Mouse (Mus musculus) hindbrain, postnatal 0 days (tissue): ENCODE results near the gene Gal3st1. TPM values are rescaled to one million over a fixed set of nuclear protein-coding genes. Genes with fewer than 3 reads are reported as not detected.
A peak's percentile ranks its signal among the peaks of the same experiment; 100 is the strongest.

Experiments
- ATAC-seq: fragments of 200-750 bp; cut with Nextera tagmentation; 2 replicates; pipeline ENCODE4 v1.8.0; 2017; ENCODE audit warnings: mild to moderate bottlenecking, moderate TSS enrichment, moderate library complexity
- DNase-seq: peaks from one replicate; pipeline ENCODE4 v3.0.0-alpha.2; 2015; ENCODE audit warnings: low spot score
- H3K27ac ChIP-seq: fragments of 300-500 bp; sonication (generic); 2 replicates; pipeline ENCODE4 v1.5.1; 2014; ENCODE audit warnings: mild to moderate bottlenecking
- H3K27me3 ChIP-seq: fragments of 300-500 bp; sonication (generic); 2 replicates; pipeline ENCODE4 v1.6.1; 2014; ENCODE audit warnings: low read length, mixed read lengths; ENCODE audit not compliant: insufficient read depth
- H3K36me3 ChIP-seq: fragments of 300-500 bp; sonication (generic); 2 replicates; pipeline ENCODE4 v1.6.1; 2014; ENCODE audit warnings: low read length, mixed read lengths; ENCODE audit not compliant: insufficient read depth
- H3K4me1 ChIP-seq: fragments of 300-500 bp; sonication (generic); 2 replicates; pipeline ENCODE4 v1.6.1; 2014; ENCODE audit warnings: antibody characterized with exemption, low read length, mixed read lengths; ENCODE audit not compliant: insufficient read depth
- H3K4me2 ChIP-seq: fragments of 300-500 bp; sonication (generic); 2 replicates; pipeline ENCODE4 v1.6.1; 2014; ENCODE audit warnings: low read depth, mild to moderate bottlenecking, low read length, moderate library complexity, mixed read lengths
- H3K4me3 ChIP-seq: fragments of 300-500 bp; sonication (generic); 2 replicates; pipeline ENCODE4 v1.5.1; 2014; ENCODE audit warnings: low read length
- H3K9ac ChIP-seq: fragments of 300-500 bp; sonication (generic); replicated peaks from 2 replicates; pipeline ENCODE4 v1.6.1; 2014; ENCODE audit warnings: mild to moderate bottlenecking, low read length, moderate library complexity, mixed read lengths
- H3K9me3 ChIP-seq: fragments of 300-500 bp; sonication (generic); 2 replicates; pipeline ENCODE4 v1.6.1; 2016; ENCODE audit warnings: low read length, mixed read lengths
- CTCF ChIP-seq: IDR thresholded peaks from 2 replicates; pipeline ENCODE4 v1.5.1; 2016; ENCODE audit warnings: antibody characterized with exemption, control low read depth, low read depth
- WGBS: fragments of 180-500 bp; shearing (Covaris S2); extraction: QIAGEN DNeasy Blood & Tissue Kit; methylation state at CpG from one replicate; pipeline ENCODE4 v1.1.7; 2014; 5-methylcytosine and 5-hydroxymethylcytosine counted together
- polyA plus RNA-seq: library from polyadenylated mRNA; unstranded; fragments of >200 nt; fragmentation: Nextera tagmentation; extraction: Ambion mirVana; gene quantifications from 2 replicates; pipeline ENCODE4 v1.2.1, GENCODE M21; 2015
- total RNA-seq: library from RNA; depleted of rRNA; stranded (reverse); fragments of >200 nt; gene quantifications from 2 replicates; pipeline ENCODE4 v1.2.3, GENCODE M21; 2014

Gene Gal3st1
- total and polyA plus RNA-seq, 2 experiments from 2014 or later = 18.5 to 34.6 TPM

DNA sequence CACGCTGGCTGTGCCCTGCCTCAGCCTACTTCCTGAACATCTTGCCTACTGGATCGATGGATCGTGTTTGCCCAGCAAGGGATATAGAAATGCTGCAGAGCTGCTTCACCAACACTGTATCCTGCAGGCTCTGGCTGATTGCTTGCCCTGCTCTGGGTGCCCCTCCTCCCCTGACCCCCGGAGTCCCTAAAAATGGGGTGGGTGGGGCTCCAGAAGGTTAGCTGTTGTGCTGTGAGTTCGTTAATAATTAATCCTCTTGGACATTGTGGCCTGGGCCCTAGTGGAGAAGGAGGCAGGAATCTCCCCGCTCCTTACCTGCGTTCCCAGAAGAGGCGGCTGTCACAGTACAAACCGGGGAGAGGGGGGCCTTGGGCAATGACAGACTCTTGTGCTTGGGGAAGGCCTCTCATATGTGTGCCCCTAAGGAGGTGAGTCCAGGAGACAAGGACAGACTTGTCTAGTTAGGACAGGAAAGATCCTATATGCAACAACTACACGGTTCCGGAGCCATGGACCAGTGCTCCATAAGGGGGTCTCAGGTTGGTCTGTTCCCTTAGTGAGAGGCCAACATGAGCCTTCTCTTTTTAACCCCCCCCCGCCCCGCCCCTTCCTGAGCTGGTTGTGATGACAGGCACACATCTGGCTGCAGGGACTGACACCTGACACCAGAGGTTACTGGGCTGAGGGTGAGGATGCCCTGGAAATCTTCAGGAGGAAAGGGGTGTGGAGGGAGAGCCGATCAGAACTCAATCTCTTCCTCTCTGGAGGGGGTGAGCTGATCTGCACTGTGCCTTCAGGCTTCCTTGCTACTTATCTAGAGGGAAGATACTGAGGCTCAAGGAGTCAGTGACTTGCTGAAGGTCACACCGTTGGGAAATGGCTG is 668 bp downstream of the Gal3st1 start:
- H3K4me1 ChIP-seq = no peaks in the 10 kb centered on the region
- H3K9me3 ChIP-seq = no peaks in the 10 kb centered on the region
- H3K4me2 ChIP-seq = peak overlapping the region; percentile 67
- TF ChIP-seq CTCF = no peak
- DNase-seq (no peak), ATAC-seq (peak; percentile 60)
- peaks cover 3% of the 10 kb centered on the region for H3K36me3 ChIP-seq
- peak overlapping the region; percentile 68 for H3K27ac ChIP-seq
- H3K27me3 ChIP-seq = no peaks in the 10 kb centered on the region
- H3K9ac ChIP-seq = peak overlapping the region; percentile 61
- peak overlapping the region; percentile 39 for H3K4me3 ChIP-seq
- 15% methylated on average over 15 of the region's 15 CpGs for WGBS

DNA sequence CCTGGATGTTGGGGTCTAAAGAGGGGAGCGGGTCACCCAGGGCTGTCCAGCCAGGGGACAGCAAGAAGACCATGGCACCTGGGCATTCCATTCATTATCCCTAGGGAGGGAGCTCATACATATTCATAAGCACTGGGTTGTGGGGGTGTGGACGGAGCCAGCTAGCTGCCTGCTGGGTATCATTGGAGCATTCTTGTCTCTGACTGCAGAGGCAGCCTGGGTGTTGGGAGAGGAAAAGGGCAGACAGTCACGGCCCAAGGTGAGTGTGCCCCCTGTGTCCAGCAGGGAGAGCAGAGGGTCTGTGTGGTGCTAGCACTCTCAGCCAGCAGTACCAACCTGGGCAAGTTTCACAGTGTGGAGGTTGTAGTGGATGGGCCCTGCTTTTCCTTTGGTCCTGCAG is 6.3 kb downstream of the Gal3st1 start:
- Histone ChIP-seq H3K4me2 (no peak overlapping the region), H3K27ac (no peak overlapping the region), H3K4me3 (no peak overlapping the region), H3K36me3 (no peaks in the 10 kb centered on the region), H3K4me1 (no peaks in the 10 kb centered on the region), H3K9ac (no peak overlapping the region), H3K27me3 (no peaks in the 10 kb centered on the region), H3K9me3 (no peaks in the 10 kb centered on the region)
- WGBS = 39% methylated on average over 3 of the region's 3 CpGs
- ATAC-seq = no peak
- DNase-seq = no peak
- TF ChIP-seq CTCF = no peak

DNA sequence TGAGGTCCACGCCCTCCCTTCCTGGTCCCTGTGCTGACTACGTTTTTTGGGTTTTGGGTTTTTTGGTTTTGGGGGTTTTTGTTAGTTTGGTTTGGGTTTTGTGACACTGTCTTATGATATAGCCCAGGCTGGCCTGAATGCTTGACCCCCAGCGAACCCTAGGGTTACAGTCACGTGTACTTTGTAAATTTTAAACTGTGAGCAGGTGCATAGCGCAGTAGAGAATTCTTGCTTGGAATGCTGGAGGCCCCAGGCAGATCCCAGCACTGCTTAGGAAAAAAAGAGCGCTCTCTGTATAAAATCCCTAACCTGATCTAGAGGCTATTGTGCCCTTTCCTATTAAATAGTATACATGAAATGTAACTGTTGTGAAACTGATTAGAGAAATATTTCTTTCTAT is 9.7 kb downstream of the Gal3st1 start:
- TF ChIP-seq CTCF = no peak
- Histone ChIP-seq H3K4me1 (no peaks in the 10 kb centered on the region), H3K4me3 (no peak overlapping the region), H3K27ac (no peak overlapping the region), H3K27me3 (0 out of 2 replicates have a peak, but pooled peaks cover 12% of the 10 kb centered on the region), H3K9ac (no peak overlapping the region), H3K36me3 (no peaks in the 10 kb centered on the region), H3K4me2 (no peak overlapping the region), H3K9me3 (no peaks in the 10 kb centered on the region)
- 78% methylated on average over 6 of the region's 6 CpGs for WGBS
- DNase-seq (no peak), ATAC-seq (no peak)

DNA sequence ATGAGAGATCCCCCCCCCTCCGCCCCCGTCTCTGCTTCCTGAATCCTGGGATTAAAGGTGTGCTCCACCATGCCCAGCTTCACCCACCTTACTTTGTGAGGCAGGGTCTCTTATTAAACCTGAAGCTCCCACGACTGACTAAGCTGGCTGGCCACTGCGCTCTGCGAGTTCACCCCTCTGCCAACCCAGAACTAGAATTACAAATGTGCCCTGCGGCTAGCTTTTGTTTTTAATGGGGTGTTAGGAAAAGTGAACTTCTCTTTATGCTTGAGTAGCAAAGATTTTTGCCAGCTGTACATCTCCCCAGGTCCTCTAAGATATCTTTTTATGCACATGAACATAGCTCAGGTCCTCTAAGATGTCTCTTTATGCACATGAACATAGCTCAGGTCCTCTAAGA is 10.5 kb downstream of the Gal3st1 start:
- no peak overlapping the region for H3K4me3 ChIP-seq
- no peak overlapping the region for H3K4me2 ChIP-seq
- no peak overlapping the region for H3K9ac ChIP-seq
- no peak overlapping the region for H3K27ac ChIP-seq
- H3K27me3 ChIP-seq = 0 out of 2 replicates have a peak, but pooled peaks cover 19% of the 10 kb centered on the region
- ATAC-seq (no peak), DNase-seq (no peak)
- H3K36me3 ChIP-seq = no peaks in the 10 kb centered on the region
- no peaks in the 10 kb centered on the region for H3K9me3 ChIP-seq
- 84% methylated on average over 6 of the region's 6 CpGs for WGBS
- no peaks in the 10 kb centered on the region for H3K4me1 ChIP-seq
- TF ChIP-seq CTCF = no peak

DNA sequence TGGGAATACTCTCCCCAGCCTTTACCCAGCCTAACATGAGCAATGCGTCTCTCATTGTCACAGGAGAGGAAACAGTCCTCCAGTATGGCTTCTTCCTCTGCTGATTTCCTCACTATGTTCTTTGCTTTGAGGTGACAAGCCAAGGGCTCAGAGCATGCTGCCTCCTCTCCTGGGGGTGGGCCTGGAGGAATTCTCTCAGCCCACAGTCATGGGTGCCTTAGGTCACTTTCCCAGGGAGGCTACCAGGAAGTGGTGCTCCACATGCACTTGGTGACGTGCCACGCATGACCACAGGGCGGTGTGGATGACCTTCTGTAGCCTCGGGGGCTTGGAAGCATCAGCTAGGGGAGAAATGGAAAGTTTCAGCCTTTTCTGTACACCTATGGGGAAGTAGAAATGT is 12.1 kb downstream of the Gal3st1 start:
- Histone ChIP-seq H3K4me1 (no peaks in the 10 kb centered on the region), H3K27ac (no peak overlapping the region), H3K9me3 (no peaks in the 10 kb centered on the region), H3K4me3 (no peak overlapping the region), H3K9ac (no peak overlapping the region), H3K27me3 (peaks cover 27% of the 10 kb centered on the region; the same call in 1 of the 2 replicates), H3K36me3 (no peaks in the 10 kb centered on the region), H3K4me2 (no peak overlapping the region)
- DNase-seq (no peak), ATAC-seq (no peak)
- WGBS = 83% methylated on average over 5 of the region's 5 CpGs
- TF ChIP-seq CTCF = no peak

DNA sequence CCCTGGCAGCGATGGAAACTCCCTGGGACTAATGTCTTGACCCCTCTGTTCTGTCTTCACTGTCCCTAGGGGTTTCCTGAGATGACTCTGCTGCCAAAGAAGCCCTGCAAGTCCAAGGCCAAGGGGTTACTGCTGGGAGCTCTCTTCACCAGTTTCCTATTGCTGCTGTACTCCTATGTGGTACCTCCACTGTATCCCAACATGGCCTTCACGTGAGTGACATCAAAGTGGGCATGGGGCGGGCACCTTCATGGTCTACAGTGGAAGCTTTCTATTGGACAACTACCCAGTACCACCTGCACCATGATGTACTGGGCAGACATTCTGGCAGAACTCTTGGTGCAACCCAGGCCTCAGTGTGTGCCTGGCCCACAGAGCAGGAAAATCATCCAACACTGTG is 13.4 kb downstream of the Gal3st1 start:
- DNase-seq (no peak), ATAC-seq (no peak)
- Histone ChIP-seq H3K9ac (no peak overlapping the region), H3K4me3 (no peak overlapping the region), H3K9me3 (no peaks in the 10 kb centered on the region), H3K4me1 (no peaks in the 10 kb centered on the region), H3K27ac (no peak overlapping the region), H3K27me3 (peaks cover 30% of the 10 kb centered on the region; the same call in 1 of the 2 replicates), H3K4me2 (no peak overlapping the region), H3K36me3 (no peaks in the 10 kb centered on the region)
- no peak for TF ChIP-seq CTCF
- WGBS = 91% methylated on average over 3 of the region's 3 CpGs
